Mouse (Mus musculus) embryonic fibroblast, embryonic 13.5 days (primary cell): ENCODE data around the gene Pcp4. TPM values are rescaled to one million over a fixed set of nuclear protein-coding genes. Genes with fewer than 3 reads are reported as not detected.

Experiments
- H3K27ac ChIP-seq: 2 replicates; pipeline ENCODE4 v1.5.1; 2012; ENCODE audit warnings: low read length, control low read depth, inconsistent platforms; ENCODE audit not compliant: insufficient read depth
- H3K4me1 ChIP-seq: 2 replicates; pipeline ENCODE4 v1.6.1; 2011; ENCODE audit warnings: low read length; ENCODE audit not compliant: control insufficient read depth, insufficient read depth
- H3K4me3 ChIP-seq: 2 replicates; pipeline ENCODE4 v1.5.1; 2011; ENCODE audit warnings: mild to moderate bottlenecking, control low read depth, low read length; ENCODE audit not compliant: insufficient read depth
- CTCF ChIP-seq: IDR thresholded peaks from 2 replicates; pipeline ENCODE4 v1.5.1; 2011; ENCODE audit warnings: mild to moderate bottlenecking, control low read depth, low read length, moderate library complexity, borderline replicate concordance; ENCODE audit not compliant: insufficient read depth
- POLR2A ChIP-seq: IDR thresholded peaks from 2 replicates; pipeline ENCODE4 v1.6.1; 2011; ENCODE audit warnings: low read depth, mild to moderate bottlenecking, control low read depth, low read length, moderate library complexity
- polyA plus RNA-seq: library from polyadenylated mRNA; stranded (reverse); fragments of >200 nt; gene quantifications from 2 replicates; pipeline ENCODE4 v1.2.4, GENCODE M21; 2011; ENCODE audit warnings: low read depth; ENCODE audit not compliant: missing spikeins, insufficient read length

The Pcp4 gene
- polyA plus RNA-seq, 1 experiment: 1.8 TPM

- TF ChIP-seq POLR2A (no peak), CTCF (no peak)
- H3K4me1 ChIP-seq: no peaks in the 10 kb centered on the region
- H3K27ac ChIP-seq: no peak overlapping the region
- no peak overlapping the region for H3K4me3 ChIP-seq
Observed at GRCm38 (mm10) chr16:96481791-96482190, 14.4 kb downstream of the Pcp4 start.

DNA sequence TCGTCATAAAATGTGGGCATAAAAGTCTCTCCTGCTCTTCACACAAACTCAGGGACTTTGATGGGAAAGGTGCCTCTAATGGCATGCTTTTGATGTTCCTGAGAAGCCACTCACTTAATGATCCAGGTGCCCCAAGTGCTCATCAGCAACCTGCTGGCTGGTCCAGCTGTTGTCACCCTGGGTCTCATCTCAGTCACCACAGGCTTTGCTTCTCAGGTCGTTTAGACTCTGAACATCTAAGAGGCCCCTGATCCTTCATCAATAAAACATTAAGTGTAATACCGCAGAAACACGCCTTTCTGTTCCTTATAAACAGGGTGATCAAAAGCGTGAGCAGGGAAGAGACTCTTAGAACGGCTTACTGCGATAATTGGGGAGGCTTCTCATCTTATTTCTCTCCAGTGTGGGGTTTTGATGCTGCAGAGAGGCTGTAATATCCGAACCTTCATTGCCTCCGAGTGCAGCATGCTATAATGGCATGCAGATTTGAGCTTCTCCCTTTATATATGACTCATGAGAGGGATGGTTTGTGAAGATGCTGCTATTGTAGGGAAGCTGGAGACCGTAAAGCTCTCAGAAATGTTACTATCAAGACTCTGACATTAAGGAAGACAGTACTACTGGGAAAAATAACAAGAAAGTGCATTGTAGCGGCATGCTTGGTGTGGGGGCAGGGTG lies 19.7 kb downstream of the Pcp4 start:
- no peaks in the 10 kb centered on the region for H3K4me1 ChIP-seq
- TF ChIP-seq POLR2A (no peak), CTCF (no peak)
- no peak overlapping the region for H3K27ac ChIP-seq
- H3K4me3 ChIP-seq: no peak overlapping the region

- Histone ChIP-seq H3K4me1 (no peaks in the 10 kb centered on the region), H3K27ac (no peak overlapping the region), H3K4me3 (no peak overlapping the region)
- TF ChIP-seq POLR2A (no peak), CTCF (no peak)
Observed at GRCm38 (mm10) chr16:96488038-96488437, 20.6 kb downstream of the Pcp4 start.

- no peaks in the 10 kb centered on the region for H3K4me1 ChIP-seq
- TF ChIP-seq POLR2A (no peak), CTCF (no peak)
- H3K4me3 ChIP-seq: no peak overlapping the region
- H3K27ac ChIP-seq: no peak overlapping the region
Observed at GRCm38 (mm10) chr16:96491530-96491929, 24.1 kb downstream of the Pcp4 start.

GRCm38 (mm10) chr16:96494079-96494478 lies 26.7 kb downstream of the Pcp4 start:
- H3K4me1 ChIP-seq: no peaks in the 10 kb centered on the region
- no peak overlapping the region for H3K4me3 ChIP-seq
- TF ChIP-seq CTCF (no peak), POLR2A (no peak)
- no peak overlapping the region for H3K27ac ChIP-seq

GRCm38 (mm10) chr16:96498951-96499350 lies 31.5 kb downstream of the Pcp4 start:
- H3K4me3 ChIP-seq: no peak overlapping the region
- H3K4me1 ChIP-seq: no peaks in the 10 kb centered on the region
- no peak overlapping the region for H3K27ac ChIP-seq
- TF ChIP-seq POLR2A (no peak), CTCF (no peak)

- H3K27ac ChIP-seq: no peak overlapping the region
- no peak overlapping the region for H3K4me3 ChIP-seq
- H3K4me1 ChIP-seq: no peaks in the 10 kb centered on the region
- TF ChIP-seq POLR2A: no peak
- no peak for TF ChIP-seq CTCF
Observed at GRCm38 (mm10) chr16:96501241-96501640, 33.8 kb downstream of the Pcp4 start.

- Histone ChIP-seq H3K4me1 (no peaks in the 10 kb centered on the region), H3K27ac (no peak overlapping the region), H3K4me3 (no peak overlapping the region)
- TF ChIP-seq POLR2A (no peak), CTCF (no peak)
Observed at GRCm38 (mm10) chr16:96502586-96502985, 35.2 kb downstream of the Pcp4 start.

DNA sequence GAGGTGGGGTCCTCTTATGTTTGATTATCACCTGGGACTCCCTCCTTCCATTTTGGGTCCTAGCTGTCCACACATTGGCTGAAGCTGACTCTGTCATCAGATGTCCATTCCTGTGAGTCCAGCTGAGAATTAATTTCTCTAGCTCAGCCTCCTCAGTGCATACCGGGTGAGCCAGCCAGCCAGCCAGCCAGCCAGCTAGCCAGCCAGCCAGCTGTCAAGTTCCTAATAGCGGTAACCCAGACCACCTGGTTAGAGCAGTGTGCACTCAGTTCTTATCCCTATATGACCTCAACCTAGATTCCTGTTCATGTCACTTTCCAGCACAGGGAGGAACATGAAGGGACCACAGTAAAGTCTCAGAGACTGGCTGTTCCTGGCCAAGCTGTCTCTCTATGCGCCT lies 47.1 kb downstream of the Pcp4 start:
- no peaks in the 10 kb centered on the region for H3K4me1 ChIP-seq
- no peak overlapping the region for H3K4me3 ChIP-seq
- TF ChIP-seq POLR2A (no peak), CTCF (no peak)
- no peak overlapping the region for H3K27ac ChIP-seq

DNA sequence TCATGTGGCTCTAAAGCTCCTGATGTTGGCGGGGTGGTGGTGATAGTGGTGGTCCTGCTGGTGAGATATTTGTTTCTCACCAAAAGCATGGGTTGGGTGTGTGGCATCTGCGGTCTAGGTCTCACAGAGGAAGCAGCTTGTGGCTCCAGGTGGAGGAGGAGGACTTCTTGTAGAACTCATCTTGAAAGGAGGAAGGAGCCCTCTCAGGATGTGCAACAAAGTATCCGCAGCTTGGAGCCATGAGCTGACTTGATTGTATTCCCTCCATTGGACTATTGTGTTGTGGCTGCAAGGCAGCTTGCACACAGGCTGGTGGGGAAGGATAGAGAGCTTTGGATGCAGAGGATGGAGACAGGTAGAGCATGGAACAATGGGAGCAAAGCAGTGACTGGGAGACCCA lies 60.1 kb downstream of the Pcp4 start:
- Histone ChIP-seq H3K27ac (no peak overlapping the region), H3K4me1 (no peaks in the 10 kb centered on the region), H3K4me3 (no peak overlapping the region)
- no peak for TF ChIP-seq POLR2A
- TF ChIP-seq CTCF: no peak

DNA sequence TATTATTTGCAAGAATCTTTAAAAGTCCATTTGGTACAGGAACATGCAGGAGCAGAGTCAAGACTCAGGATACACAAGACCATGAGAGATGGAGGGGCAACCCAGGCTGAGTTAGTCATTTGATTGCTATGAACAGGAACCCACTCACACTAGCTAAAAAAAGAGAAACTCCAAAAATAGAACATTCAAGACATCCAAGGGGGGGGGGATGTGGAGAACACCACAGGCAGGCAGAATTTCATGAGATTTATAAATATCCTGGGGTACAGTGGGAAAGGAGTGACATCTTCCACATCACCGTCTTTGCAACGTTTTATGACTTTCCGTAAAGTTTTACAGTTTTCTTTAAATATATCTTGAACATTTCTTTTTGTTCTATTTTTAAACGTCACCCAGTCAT lies 61.1 kb downstream of the Pcp4 start:
- no peak for TF ChIP-seq CTCF
- no peak for TF ChIP-seq POLR2A
- no peak overlapping the region for H3K27ac ChIP-seq
- H3K4me3 ChIP-seq: no peak overlapping the region
- no peaks in the 10 kb centered on the region for H3K4me1 ChIP-seq
